Mouse (Mus musculus): ENCODE data around the gene Por. TPM values are rescaled to one million over a fixed set of nuclear protein-coding genes. Genes with fewer than 3 reads are reported as not detected.

Gene Por
- polyA plus RNA-seq, 1 experiment from 2014 or later = 98.3 TPM

- ChIA-PET CTCF (interaction anchor here (2.3 kb wide), 1 partner anchor 120 kb away, joined by 8 read pairs; no protein-coding TSS in a partner anchor), POLR2A (interaction anchor here (1.2 kb wide), 1 partner anchor 62 kb away, joined by 4 read pairs; no protein-coding TSS in a partner anchor)
- no peak for DNase-seq (ENCODE audit: low read depth, low spot score)
- H3K27me3 ChIP-seq = no peaks in the 10 kb centered on the region
- TF ChIP-seq CTCF (IDR thresholded peaks at IDR 0.05) = no peak
- ATAC-seq = no peak
- in situ Hi-C loops (cut with MboI; ENCODE audit: low pct_unique_long_range_greater_than_20kb) = no loop called here
These were observed 81.2 kb downstream of the Por start for GRCm38 (mm10) chr5:135751041-135751440.

DNA sequence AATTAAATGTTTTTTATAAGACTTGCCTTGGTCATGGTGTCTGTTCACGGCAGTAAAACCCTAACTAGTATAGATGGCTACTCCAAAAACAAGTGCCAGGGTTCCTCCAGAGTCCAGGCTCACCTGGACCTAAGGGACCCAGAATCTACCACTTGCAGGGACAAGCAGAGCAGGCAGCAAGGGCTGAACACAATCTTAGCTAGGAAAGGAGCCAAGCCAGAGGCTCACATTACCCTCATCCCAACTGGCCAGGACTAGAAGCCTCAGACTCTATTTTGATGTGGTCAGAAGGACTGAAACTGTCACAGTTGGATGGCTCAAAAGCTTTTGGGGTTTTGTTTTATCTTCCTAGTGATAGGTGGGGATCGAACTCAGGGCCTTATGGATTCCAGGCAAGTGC, 81.8 kb downstream of the Por start:
- TF ChIP-seq CTCF (IDR thresholded peaks at IDR 0.05) = no peak
- no peaks in the 10 kb centered on the region for H3K27me3 ChIP-seq
- in situ Hi-C loops (cut with MboI; ENCODE audit: low pct_unique_long_range_greater_than_20kb) = no loop called here
- CTCF ChIA-PET = interaction anchor here (2.3 kb wide), 1 partner anchor 121 kb away, joined by 8 read pairs; no protein-coding TSS in a partner anchor
- DNase-seq (ENCODE audit: low read depth, low spot score) = no peak
- POLR2A ChIA-PET = interaction anchor here (0.6 to 1.2 kb wide), 2 partner anchors 63 to 65 kb away, joined by 3 to 4 read pairs; no protein-coding TSS in a partner anchor
- no peak for ATAC-seq

GRCm38 (mm10) chr5:135761881-135762280, 92.0 kb downstream of the Por start:
- POLR2A ChIA-PET = no interaction called here
- CTCF ChIA-PET = interaction anchor here (1.5 to 4.2 kb wide), 2 partner anchors 132 to 146 kb away, joined by 5 to 23 read pairs; no protein-coding TSS in a partner anchor
- DNase-seq (ENCODE audit: low read depth, low spot score) (no peak), ATAC-seq (no peak)
- in situ Hi-C loops (cut with MboI; ENCODE audit: low pct_unique_long_range_greater_than_20kb) = no loop called here
- TF ChIP-seq CTCF (IDR thresholded peaks at IDR 0.05) = no peak
- no peaks in the 10 kb centered on the region for H3K27me3 ChIP-seq

GRCm38 (mm10) chr5:135763526-135763925, 93.7 kb downstream of the Por start:
- peak; percentile 29 for ATAC-seq
- in situ Hi-C loops (cut with MboI; ENCODE audit: low pct_unique_long_range_greater_than_20kb) = no loop called here

DNA sequence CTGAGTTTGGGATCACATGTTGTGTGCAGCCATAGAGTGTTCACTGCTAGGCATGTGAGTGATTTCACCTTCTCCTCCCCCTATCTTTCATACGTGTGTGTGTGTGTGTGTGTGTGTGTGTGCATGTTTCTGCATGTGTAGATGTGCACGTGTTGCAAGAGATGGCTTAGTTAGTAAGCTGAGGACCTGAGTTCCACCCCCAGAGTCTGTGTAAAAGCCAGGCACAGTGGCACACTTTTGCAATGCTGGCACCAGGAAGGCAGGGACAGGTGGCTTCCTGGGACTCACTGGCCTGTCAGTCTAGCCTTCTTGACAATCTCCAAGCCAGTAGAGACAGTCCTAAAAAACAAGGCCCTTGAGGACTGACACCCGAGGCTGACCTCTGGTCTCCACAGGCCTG, 95.1 kb downstream of the Por start:
- DNase-seq (ENCODE audit: low read depth, low spot score) (no peak), ATAC-seq (no peak)
- H3K27me3 ChIP-seq = no peaks in the 10 kb centered on the region
- in situ Hi-C loops (cut with MboI; ENCODE audit: low pct_unique_long_range_greater_than_20kb) = loop anchor here (5.0 kb wide), 2 partner anchors 148 to 363 kb away; no protein-coding TSS in a partner anchor
- TF ChIP-seq CTCF (IDR thresholded peaks at IDR 0.05) = no peak
- ChIA-PET CTCF (interaction anchor here (3.9 to 4.2 kb wide), 2 partner anchors 134 to 149 kb away, joined by 23 read pairs; no protein-coding TSS in a partner anchor), POLR2A (no interaction called here)

More at GRCm38 (mm10) chr5:135763526-135763925, 93.7 kb downstream of the Por start:
- peak; percentile 86 for TF ChIP-seq CTCF (IDR thresholded peaks at IDR 0.05)
- H3K27me3 ChIP-seq = no peaks in the 10 kb centered on the region
- no peak for DNase-seq (ENCODE audit: low read depth, low spot score)
- ChIA-PET CTCF (interaction anchor here (0.9 to 4.2 kb wide), 7 partner anchors 9 to 368 kb away, joined by 3 to 23 read pairs (median 3); no protein-coding TSS in a partner anchor), POLR2A (no interaction called here)

GRCm38 (mm10) chr5:135772519-135772918, 102.7 kb downstream of the Por start:
- ChIA-PET CTCF (interaction anchor here (0.9 to 1.2 kb wide), 3 partner anchors 9 to 142 kb away, joined by 3 to 5 read pairs (median 3); no protein-coding TSS in a partner anchor), POLR2A (no interaction called here)
- no peaks in the 10 kb centered on the region for H3K27me3 ChIP-seq
- in situ Hi-C loops (cut with MboI; ENCODE audit: low pct_unique_long_range_greater_than_20kb) = no loop called here
- ATAC-seq (no peak), DNase-seq (ENCODE audit: low read depth, low spot score) (no peak)
- no peak for TF ChIP-seq CTCF (IDR thresholded peaks at IDR 0.05)

DNA sequence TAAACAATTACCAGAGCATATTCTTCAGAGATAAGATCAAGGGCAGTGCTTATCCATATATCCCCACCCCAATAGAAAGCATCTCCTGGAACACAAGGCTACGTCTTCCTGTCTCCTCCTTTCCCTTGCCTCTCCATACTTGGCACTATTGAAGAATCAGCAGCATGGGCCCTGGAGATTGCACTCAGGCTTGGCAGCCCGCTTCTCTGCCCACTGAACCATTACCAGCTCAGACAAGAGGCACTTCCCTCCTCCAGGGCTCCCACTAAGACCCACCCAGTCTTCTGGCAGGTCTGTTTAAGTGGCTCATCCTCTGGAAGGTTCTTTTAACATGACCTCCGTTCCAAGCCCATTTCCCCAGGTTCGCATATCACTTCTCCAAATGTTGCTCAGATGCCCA, 106.7 kb downstream of the Por start:
- no peaks in the 10 kb centered on the region for H3K27me3 ChIP-seq
- POLR2A ChIA-PET = no interaction called here
- ATAC-seq = no peak
- in situ Hi-C loops (cut with MboI; ENCODE audit: low pct_unique_long_range_greater_than_20kb) = no loop called here
- no peak for TF ChIP-seq CTCF (IDR thresholded peaks at IDR 0.05)
- CTCF ChIA-PET = interaction anchor here (2.1 kb wide), 1 partner anchor 146 kb away, joined by 8 read pairs; no protein-coding TSS in a partner anchor
- no peak for DNase-seq (ENCODE audit: low read depth, low spot score)

DNA sequence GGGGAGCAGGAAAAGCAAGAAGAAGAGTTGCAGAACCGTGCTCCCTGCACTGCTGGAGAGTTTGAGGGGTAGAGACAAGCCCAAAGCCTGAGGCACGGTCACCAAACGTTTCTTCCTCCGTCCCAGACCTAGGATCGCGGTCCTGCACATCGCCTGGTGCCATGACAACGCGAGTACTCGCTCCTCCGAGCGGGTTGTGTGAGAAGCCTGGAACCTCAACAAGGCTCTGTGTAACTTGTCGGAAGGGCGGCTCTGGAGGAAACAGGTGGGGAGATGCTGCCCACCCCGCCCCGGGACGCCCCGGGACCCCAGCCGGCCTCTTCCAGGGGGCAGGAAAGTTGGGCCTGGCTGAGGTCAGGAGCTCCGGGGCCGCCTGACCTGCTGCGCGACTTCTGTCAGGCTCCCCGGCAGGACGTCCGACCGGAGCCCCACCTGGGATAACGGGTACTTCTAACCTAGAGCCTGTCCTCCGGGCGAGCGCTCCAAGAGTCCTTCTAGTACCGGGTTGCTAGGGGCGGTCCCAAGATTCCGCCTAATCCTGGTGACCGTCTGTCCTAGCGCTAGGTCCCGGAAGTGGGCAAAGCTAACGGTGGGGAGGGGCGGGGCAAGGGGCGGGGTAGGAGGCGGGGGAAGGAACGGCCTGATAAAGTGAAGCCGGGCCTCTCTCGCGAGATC, 108.1 kb downstream of the Por start, which contains the start of gene Styxl1:
Gene Styxl1, minus strand, starts transcription at position 590 of the 675 bp plus-strand sequence.
- POLR2A ChIA-PET = interaction anchor here (0.9 to 1.3 kb wide), 2 partner anchors 12 to 227 kb away, joined by 3 to 6 read pairs; no protein-coding TSS in a partner anchor
- TF ChIP-seq CTCF (IDR thresholded peaks at IDR 0.05) = no peak
- CTCF ChIA-PET = interaction anchor here (0.8 to 1.4 kb wide), 2 partner anchors 17 to 227 kb away, joined by 3 to 4 read pairs; no protein-coding TSS in a partner anchor
- H3K27me3 ChIP-seq = no peaks in the 10 kb centered on the region
- DNase-seq (ENCODE audit: low read depth, low spot score) (no peak), ATAC-seq (peak; percentile 79)
- in situ Hi-C loops (cut with MboI; ENCODE audit: low pct_unique_long_range_greater_than_20kb) = no loop called here

- TF ChIP-seq CTCF (IDR thresholded peaks at IDR 0.05) = no peak
- ATAC-seq (peak; percentile 94), DNase-seq (ENCODE audit: low read depth, low spot score) (peak; percentile 100)
- ChIA-PET CTCF (interaction anchor here (1.2 to 1.4 kb wide), 2 partner anchors 149 to 227 kb away, joined by 4 read pairs; no protein-coding TSS in a partner anchor), POLR2A (interaction anchor here (1.3 kb wide), 1 partner anchor 11 kb away, joined by 6 read pairs; no protein-coding TSS in a partner anchor)
- H3K27me3 ChIP-seq = no peaks in the 10 kb centered on the region
- in situ Hi-C loops (cut with MboI; ENCODE audit: low pct_unique_long_range_greater_than_20kb) = no loop called here
These were observed 108.9 kb downstream of the Por start, which contains the start of gene Mdh2 for GRCm38 (mm10) chr5:135778471-135779445. TSS of gene Mdh2 (plus strand) at chr5:135778480.

DNA sequence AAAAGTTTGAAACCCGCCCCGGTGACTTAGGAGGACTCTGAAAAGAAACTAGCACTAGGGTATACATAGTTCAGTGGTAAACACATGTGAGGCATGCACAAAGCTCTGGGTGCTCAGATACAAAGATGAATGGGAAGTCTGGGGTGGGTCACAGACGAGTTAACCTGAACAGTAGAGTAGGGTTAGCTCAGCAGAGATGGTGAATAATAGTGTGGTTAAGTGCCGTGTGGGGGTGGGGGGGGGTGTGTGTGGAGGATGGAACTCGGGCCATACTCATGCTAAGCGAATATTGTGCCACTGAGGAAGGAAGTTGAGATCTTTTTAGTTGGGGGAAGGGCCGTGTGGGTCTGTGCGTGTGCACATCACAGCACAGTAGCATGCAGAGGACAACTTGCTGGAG, 110.5 kb downstream of the Por start:
- in situ Hi-C loops (cut with MboI; ENCODE audit: low pct_unique_long_range_greater_than_20kb) = no loop called here
- no peak for DNase-seq (ENCODE audit: low read depth, low spot score)
- CTCF ChIA-PET = interaction anchor here (1.4 kb wide), 1 partner anchor 15 kb away, joined by 4 read pairs; no protein-coding TSS in a partner anchor
- TF ChIP-seq CTCF (IDR thresholded peaks at IDR 0.05) = no peak
- POLR2A ChIA-PET = interaction anchor here (1.6 kb wide), 1 partner anchor 12 kb away, joined by 5 read pairs; no protein-coding TSS in a partner anchor
- no peak for ATAC-seq
- H3K27me3 ChIP-seq = no peaks in the 10 kb centered on the region
